Mouse (Mus musculus): ENCODE data around the gene Zfp180.
A peak's percentile ranks its signal among the peaks of the same experiment; 100 is the strongest.
"Not testable (repeated sequence)": the region's sequence is repeated elsewhere in the genome, so short reads cannot be mapped to it uniquely, and the experiment has no call there.

Zfp180 gene

DNA sequence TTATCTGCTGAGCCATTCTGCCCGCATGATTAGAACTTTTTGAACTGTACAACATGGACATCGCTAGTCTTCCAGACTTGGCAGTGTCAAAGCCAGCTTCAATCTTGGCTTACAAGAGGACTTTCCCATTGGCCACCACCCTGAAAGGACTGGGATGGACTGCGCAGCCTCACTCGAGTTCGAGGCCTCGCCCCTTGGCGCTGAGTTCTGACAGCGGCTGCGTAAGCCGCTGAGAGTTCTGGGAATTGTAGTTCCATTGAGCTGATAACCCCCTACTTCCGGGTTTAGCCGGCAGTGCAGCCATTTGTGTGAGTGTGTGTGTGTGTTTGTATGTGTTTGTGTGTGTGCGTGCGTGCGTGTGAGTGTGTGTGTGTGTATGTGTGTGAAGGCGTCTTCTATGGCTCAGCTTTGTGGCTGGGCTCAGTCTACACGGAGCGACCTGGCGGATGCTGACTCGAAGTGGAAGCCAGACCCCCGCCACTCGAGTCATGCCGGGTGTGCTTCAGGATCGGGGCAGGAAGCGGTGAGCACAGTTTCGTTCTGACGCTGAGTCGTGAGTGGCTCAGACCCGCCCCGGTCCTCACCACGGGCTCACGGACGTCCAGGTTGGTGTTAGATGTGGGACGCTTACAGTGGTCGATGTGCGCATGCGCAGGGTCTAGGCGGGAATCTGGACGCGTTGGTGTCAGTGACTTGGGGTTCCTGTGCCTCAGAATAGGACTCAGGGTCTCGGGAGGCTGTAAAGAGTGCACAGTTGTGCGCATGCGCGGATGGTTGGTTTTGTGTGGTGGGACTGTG, at the start of gene Zfp180:
Gene Zfp180, plus strand, starts transcription at position 291 of the 798 bp plus-strand sequence.
- DNase-seq (ENCODE audit: low read depth): peak; percentile 91

DNA sequence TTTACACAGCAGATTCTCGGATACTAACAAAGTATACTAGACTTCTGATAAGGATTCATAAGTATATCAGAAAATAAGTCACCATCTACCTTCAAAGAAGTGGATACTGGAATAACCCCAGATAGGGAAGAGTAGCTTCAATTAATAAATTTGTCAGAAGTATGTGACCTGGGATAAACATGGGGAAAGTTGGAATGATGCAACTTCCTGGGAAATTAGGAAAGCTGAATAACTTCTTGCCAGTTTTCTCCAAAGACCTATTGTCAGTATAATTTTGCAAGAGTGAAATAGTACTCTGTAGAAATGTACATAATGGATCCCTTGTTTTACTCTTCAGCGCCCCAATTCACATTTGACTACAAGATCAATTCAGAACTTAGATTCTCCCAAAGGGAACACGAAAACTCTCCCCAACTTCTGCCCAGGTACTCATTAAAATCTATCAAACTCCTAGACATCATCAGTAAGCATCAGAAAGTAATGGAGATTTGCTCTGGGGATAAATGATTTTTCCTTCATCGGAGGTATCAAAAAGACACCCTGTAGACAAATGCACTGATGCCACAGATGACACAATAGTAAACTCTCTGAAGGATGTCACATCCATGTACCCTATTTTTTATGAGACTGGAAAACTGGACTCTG, 28.9 kb upstream of the Zfp180 start, which contains the start of gene Vmn1r183:
Gene Vmn1r183, plus strand, starts transcription at position 595 of the 645 bp plus-strand sequence.
- no peak for DNase-seq (ENCODE audit: low read depth)

DNA sequence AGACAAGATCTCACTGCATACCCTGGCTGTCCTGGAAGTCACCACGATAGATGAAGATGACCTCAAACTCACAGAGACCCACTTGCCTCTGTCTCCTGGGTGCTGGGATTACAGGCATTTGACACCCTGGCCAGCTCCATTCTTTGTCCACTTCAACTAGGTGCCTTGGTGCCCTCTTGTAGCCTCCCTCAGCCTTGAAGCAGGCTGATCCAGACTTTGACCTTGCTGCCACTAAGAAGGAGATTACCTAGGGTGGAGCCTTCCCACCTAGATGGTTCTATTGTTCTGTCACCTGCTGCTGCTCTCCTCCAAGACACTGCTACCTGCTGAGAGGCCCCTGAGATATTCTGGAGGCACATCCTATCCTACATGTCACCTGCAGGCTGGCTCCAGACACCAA, 7.3 kb upstream of the Zfp180 start:
- DNase-seq (ENCODE audit: low read depth): not testable (repeated sequence)

DNA sequence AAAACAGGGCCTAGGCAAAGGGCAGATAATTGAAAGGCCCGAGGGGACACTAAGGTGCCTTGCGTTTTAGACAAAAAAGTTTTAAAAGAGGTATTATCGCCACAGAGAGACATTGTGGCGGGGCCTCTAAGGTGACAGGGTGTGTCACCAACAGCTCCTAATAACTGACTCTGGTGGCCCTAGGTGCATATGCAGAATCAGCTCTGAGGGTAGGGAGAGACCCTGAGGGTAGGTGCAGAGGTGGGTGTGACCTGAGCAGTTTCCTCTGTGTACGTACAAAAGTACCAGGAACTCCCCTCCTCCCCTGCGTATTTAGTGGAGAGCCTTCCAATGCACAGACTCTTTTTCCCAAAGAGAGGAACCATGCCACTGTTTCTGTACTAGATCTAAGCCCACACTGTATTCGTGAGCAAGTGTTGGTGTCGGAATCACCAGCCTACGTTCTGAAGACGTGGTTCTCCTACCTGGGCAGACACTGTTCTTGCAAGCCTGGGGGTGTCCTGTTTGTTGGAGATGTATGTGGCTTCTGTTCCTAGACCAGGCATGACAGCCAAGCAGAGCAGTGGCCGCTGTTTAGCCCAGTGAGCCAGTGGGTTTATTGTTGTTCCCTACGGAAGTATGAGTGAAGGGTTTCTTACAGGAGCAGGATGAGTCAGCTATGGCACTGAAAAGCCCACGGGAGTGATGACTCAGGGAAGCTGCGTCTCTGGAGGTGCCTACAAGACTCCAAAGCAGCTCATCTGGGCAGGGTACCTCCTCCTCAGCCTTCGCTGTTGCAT, 922 bp downstream of the Zfp180 start:
- peak; percentile 13 for DNase-seq (ENCODE audit: low read depth)

DNA sequence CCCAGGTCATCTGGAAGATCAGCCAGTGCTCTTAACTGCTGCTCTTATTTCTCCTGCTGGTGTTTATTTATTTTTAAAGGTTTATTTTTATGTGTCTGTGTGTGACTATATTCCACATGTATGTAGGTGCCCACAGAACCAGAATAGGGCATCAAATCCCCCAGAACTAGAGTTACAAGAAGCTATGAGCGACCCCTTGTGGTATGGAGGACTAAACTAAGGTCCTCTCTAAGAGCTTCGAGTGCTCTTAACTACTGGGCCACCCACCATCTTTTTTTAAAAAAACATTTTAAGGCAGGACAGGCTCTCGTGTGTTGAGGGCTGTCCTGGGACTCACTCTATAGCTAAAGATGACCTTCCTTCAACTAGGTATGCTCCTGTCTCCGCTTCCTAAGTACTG, 5.1 kb downstream of the Zfp180 start:
- no peak for DNase-seq (ENCODE audit: low read depth)

DNA sequence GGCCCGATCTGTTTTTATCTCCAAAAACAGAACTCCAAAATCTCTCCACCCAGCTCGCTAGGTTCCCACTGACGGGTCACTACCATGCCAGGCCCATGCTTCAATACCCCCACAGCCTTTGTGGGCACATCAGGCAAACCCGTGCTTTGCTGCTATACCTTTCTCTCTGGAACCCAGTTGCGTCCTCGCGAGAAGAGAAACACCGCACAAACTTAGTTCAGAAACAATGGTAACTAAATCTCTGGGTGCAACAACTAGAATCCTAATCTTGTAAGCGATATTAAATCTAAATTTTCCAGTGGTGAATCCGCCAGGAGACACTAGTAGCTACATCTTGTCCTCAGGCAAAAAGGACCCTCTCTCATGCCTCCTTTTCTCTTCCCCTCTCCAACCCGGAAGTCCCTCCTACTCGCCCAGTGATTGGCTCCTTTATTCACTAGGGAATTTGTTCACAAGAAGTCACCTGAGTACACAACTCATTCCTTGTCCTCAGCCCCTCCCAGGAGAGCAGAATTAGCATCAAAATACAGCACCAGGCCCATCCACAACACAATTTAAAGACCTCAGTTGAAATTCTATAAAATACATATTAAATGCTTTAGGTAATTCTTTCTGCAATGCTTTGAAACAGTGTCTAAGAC, 5.9 kb downstream of the Zfp180 start:
- no peak for DNase-seq (ENCODE audit: low read depth)

DNA sequence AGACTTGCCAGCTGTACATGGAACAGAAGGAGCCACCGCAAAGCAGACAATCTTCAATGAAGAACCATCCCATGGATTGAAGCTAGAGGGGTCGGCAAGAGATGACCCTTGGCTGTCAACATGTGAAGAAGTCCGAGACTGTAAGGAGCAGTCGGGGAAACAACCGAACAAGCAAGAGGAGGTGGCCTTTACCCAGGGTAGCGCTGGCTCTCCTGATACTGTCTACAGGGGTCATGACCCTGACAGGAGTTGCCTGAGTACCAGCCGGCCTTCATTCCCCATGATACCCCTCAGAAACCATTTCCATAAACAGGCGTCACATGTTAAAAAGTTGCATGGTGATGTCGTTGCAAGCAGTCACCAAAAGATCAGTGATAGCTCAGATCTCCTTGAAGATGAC, 22.7 kb downstream of the Zfp180 start:
- no peak for DNase-seq (ENCODE audit: low read depth)

DNA sequence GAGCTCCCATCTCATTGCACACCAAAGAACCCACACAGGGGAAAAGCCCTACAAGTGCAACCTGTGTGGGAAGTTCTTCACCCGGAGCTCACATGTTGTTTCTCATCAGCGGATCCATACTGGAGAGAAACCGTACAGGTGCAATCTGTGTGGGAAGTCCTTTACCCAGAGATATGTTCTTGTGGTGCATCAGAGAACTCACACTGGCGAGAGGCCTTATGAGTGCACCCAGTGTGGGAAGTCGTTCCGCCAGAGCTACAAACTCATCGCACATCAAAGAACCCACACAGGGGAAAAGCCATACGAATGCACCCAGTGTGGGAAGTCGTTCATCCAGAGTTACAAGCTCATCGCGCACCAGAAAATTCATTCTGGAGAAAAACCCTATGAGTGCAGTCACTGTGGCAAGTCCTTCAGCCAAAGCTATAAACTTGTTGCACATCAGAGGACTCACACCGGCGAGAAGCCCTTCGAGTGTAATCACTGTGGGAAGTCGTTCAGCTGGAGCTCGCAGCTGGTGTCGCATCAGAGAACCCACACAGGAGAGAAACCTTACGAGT, 23.5 kb downstream of the Zfp180 start:
- no peak for DNase-seq (ENCODE audit: low read depth)

DNA sequence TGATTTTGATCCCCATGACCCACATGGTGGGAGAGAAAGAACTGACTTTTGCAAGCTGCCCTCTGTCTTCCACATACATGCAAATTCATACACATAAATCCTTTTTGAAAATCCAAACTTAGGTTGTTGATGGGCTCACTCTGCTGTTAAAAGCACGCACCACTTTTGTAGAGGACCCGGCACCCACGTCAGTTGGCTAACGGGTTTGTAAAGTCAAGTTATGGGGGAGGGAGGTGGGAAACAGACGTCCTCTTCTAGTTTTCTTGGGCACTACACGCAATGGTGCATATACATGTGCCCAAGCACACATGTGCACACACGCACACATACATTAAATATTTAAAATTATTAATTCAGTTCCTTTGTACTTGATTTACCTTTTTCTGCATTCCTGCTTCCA, 29.1 kb downstream of the Zfp180 start:
- DNase-seq (ENCODE audit: low read depth): no peak

DNA sequence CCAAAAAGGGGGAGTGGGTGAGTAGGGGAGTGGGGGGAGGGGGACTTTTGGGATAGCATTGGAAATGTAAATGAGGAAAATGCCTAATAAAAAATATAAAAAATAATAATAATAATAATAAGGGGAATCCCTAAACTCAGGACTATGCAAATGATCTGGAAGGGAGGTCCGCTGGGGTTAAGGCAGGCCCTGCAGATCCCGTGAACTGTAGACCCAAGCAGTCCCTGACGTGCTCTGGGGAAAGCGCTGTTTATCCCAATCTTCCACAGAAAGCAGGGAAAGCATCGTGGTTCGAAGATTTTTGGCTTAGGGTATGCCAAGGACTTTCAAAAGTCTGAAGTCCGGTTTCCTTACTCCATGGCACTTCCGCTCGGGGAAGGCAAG, 30.0 kb downstream of the Zfp180 start:
- DNase-seq (ENCODE audit: low read depth): no peak

DNA sequence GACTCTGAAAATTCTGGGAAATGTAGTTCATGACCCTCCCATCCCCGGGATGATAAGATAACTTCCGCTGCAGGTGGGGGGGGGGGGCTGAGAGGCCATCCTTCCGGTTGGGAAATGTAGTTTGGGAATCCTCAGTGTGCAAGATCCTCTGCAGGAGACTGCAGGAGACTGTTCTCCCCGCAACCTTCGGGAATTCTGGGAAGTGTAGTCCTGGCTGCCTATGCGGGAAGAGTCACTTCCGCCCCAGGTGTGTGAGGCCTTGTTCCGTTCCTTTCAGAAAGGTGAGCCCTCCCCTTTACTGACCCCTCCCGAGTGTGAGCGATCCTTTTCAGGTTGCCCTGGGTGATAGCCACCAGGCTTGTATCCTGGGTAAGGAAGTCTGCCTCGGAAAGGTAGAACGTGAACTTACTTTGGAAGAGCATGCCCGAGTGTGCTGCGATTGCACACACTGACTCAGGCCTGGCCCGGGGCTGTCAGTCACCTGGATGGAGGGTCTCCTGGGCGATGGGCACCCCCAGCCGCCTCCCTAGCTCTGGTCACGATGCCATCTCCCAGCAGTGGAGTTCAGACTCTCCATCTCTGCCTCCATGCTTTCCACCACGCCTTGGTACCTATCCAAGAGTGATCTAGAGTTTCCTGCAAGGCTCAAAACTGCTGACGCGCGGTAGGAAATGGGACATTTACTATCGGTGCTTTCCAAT, 30.6 kb downstream of the Zfp180 start, which contains the start of gene Zfp112:
Gene Zfp112, plus strand, starts transcription at position 159 of the 701 bp plus-strand sequence.
- DNase-seq (ENCODE audit: low read depth): no peak

DNA sequence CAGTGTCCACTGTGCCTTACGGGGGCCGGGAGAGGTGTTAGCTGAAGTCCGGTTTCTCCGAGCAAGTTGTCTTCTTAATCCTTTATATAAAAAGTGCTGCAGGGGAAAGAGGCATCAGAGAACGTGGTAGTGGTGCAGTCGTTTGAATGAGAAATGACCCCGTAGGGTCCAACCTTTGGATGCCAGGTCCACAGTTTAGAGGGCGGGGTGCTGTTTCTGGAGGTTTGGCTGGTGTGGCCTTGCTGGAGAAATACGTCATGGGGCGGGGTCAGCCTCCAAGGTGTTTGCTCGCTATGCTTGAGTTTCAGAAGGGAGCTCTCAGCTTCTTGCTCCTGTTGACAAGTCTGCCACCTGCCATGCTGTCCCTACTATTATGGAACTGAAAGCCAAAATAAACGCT, 31.3 kb downstream of the Zfp180 start:
- DNase-seq (ENCODE audit: low read depth): no peak

DNA sequence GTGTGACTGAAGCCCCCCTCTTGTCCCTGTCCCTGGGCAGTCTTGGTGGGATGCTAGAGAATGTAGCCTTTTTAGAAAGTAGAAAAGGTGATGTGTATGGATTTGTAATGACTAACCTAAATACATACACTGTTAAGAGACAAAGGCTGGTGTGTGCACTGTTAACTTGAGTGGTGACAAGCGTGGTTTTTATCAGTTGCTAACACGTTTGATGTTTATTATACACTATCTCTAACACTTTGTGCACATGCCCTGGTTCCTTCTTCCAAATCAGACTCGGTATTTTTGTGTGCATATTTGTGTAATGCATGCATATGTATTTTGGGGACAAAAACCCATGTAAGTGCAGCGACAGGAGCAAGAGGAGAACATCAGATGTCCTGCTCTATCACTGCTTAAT, 34.9 kb downstream of the Zfp180 start:
- no peak for DNase-seq (ENCODE audit: low read depth)

DNA sequence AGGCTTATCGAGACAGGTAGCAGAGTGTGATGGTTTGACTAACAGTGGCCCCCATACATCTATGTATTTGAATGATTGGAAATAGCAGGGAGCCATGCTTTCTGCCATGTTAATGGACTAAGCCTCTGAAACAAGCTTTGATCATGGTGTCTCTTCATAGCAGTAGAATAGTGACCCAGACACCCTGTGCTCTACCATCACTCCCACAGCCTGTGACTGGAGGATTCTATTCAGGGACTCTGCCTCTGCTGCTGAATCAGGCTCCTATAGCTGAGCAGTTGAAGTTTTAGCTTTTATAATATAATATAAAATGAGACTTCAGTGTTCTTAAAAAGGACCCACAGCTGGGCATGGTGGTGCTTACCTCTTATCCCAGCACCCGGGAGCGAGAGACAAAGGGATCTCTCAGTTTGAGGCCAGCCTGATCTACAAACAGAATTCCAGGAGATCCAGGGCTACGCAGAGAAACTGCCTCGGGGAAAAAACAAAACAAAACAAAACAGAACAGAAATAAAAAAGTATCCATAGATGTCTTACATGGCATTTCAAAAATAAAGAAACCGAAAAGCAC, 51.8 kb downstream of the Zfp180 start:
- no peak for DNase-seq (ENCODE audit: low read depth)

DNA sequence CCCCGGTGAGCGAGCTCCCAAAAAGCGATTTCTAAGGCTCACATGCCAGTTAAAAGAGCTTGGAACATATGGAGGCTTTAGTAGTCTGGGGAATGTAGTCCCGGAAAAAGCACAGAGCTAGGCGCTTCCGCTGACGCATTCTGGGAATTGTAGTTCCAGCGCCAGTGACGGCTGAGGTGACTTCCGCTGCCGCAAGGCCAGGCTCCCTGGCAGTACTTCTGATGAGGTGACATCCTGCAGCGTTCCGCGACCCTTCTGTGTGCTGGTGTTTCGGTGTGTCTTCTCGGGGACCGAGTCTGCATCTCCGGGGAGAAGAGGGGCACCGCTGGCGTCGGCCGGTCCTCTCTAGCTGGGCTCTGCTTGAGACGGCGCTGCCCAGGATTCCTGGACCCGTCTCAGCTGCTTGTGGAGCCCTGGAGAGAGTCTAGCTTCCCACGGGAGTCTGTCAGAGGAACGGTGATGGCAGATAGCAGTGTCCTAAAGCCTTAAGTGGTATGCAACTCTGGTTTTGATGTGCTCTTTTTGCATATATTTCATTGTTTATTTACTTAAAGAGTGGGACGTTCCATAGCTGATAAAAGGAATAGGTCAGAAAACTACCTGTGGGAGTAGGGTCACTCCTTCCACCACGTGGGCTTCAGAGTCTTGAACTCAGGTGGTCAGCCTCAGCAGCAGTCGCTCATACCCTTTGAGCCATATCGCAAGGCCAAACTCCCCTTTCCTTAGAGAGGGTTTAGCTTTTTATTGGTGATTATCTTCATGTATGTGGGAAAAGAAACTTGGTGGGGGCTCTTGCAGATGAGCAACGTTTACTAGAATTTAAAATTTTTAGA, 52.5 kb downstream of the Zfp180 start, which contains the start of gene Zfp235:
Gene Zfp235, plus strand, starts transcription at position 174 of the 833 bp plus-strand sequence.
- DNase-seq (ENCODE audit: low read depth): peak; percentile 73

DNA sequence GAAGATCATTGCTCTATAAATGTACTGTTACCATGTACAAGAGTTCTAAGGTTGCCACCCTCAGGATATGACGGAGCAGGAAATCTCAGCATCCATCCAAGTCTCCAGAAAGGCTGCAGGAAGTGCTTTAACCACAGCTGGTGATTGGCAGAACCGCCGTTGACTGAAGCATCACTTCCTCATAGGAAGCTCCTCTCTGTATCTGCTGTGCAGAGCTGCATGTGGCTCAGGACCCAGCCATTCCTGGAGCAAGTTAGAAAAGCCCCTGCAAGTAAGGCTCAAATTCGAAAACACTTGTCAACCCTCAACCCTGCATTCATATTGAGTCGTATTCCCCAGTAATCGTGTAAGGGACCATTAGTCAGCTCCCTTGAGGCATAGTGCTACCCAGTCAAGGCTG, 60.8 kb downstream of the Zfp180 start:
- no peak for DNase-seq (ENCODE audit: low read depth)

DNA sequence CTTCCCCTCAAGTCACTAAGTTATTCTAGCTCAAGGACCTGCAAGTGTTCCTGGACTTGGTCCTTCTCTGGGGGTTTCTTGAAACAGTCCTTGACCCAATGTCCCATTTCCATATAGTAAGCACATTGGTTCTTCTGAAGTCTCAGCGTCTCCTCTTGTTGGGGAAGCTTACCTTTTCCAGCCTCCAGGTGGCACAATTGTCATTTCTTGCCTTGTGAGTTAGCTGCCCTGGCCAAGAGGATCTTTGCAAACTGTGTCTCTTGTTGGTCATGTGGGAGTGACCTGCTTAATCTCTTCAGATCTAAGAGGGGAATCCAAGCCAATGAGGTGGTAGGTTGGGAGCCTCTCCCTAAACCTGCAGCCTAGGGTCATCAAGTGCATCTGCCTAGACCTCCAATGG, 71.5 kb downstream of the Zfp180 start:
- peak; percentile 43 for DNase-seq (ENCODE audit: low read depth)

Measured in c-Kit-positive CD71-negative TER-119-negative erythroid progenitor cells, embryonic 14.5 days (primary cell).